Mouse (Mus musculus) kidney, postnatal 0 days (tissue): ENCODE data around the gene Podxl. TPM values are rescaled to one million over a fixed set of nuclear protein-coding genes. Genes with fewer than 3 reads are reported as not detected.

ENCODE experiments used
- ATAC-seq: fragments of 200-750 bp; cut with Nextera tagmentation; replicated peaks from 2 replicates; pipeline ENCODE4 v1.8.0; 2017; ENCODE audit warnings: low read depth, moderate number of reproducible peaks, moderate TSS enrichment, moderate library complexity; ENCODE audit not compliant: low FRiP score
- DNase-seq: peaks from one replicate; pipeline ENCODE4 v3.0.0-alpha.2; 2016; ENCODE audit warnings: low spot score
- H3K27ac ChIP-seq: fragments of 300-500 bp; sonication (generic); 2 replicates; pipeline ENCODE4 v1.5.1; 2014; ENCODE audit warnings: mild to moderate bottlenecking
- H3K27me3 ChIP-seq: fragments of 300-500 bp; sonication (generic); 2 replicates; pipeline ENCODE4 v1.6.1; 2014; ENCODE audit warnings: low read length, mixed read lengths; ENCODE audit not compliant: insufficient read depth
- H3K36me3 ChIP-seq: fragments of 300-500 bp; sonication (generic); 2 replicates; pipeline ENCODE4 v1.6.1; 2014; ENCODE audit warnings: low read length, mixed read lengths; ENCODE audit not compliant: insufficient read depth
- H3K4me1 ChIP-seq: fragments of 300-500 bp; sonication (generic); replicated peaks from 2 replicates; pipeline ENCODE4 v1.6.1; 2014; ENCODE audit warnings: antibody characterized with exemption, low read length, mixed read lengths; ENCODE audit not compliant: insufficient read depth
- H3K4me2 ChIP-seq: fragments of 300-500 bp; sonication (generic); 2 replicates; pipeline ENCODE4 v1.6.1; 2014; ENCODE audit warnings: mild to moderate bottlenecking, low read length, moderate library complexity, mixed read lengths
- H3K4me3 ChIP-seq: fragments of 300-500 bp; sonication (generic); replicated peaks from 2 replicates; pipeline ENCODE4 v1.5.1; 2014; ENCODE audit warnings: low read depth, low read length
- H3K9ac ChIP-seq: fragments of 300-500 bp; sonication (generic); 2 replicates; pipeline ENCODE4 v1.6.1; 2014; ENCODE audit warnings: low read depth, low read length
- H3K9me3 ChIP-seq: fragments of 300-500 bp; sonication (generic); replicated peaks from 2 replicates; pipeline ENCODE4 v1.6.1; 2016; ENCODE audit warnings: low read length, inconsistent platforms, mixed read lengths
- CTCF ChIP-seq: IDR thresholded peaks from 2 replicates; pipeline ENCODE4 v1.5.1; 2016; ENCODE audit warnings: antibody characterized with exemption, low read depth, mild to moderate bottlenecking, moderate library complexity
- WGBS: fragments of 180-500 bp; shearing (Covaris S2); extraction: QIAGEN DNeasy Blood & Tissue Kit; methylation state at CpG from one replicate; pipeline ENCODE4 v1.1.7; 2014; 5-methylcytosine and 5-hydroxymethylcytosine counted together
- polyA plus RNA-seq: library from polyadenylated mRNA; unstranded; fragments of >200 nt; fragmentation: Nextera tagmentation; extraction: Ambion mirVana; gene quantifications from 2 replicates; pipeline ENCODE4 v1.2.1, GENCODE M21; 2015

Gene Podxl
- polyA plus RNA-seq, 1 experiment from 2014 or later: 85.5 TPM

- WGBS: 95% methylated on average over 7 of the region's 7 CpGs
- Histone ChIP-seq H3K9ac (no peak overlapping the region), H3K36me3 (peaks cover 19% of the 10 kb centered on the region; the same call in 1 of the 2 replicates), H3K4me1 (no peaks in the 10 kb centered on the region), H3K27ac (no peak overlapping the region), H3K4me3 (no peak overlapping the region), H3K9me3 (no peaks in the 10 kb centered on the region), H3K27me3 (no peaks in the 10 kb centered on the region), H3K4me2 (no peak overlapping the region)
- no peak for TF ChIP-seq CTCF
- ATAC-seq (no peak), DNase-seq (no peak)
Measured at GRCm38 (mm10) chr6:31489950-31490349, 73.8 kb downstream of the Podxl start.

- Histone ChIP-seq H3K36me3 (peaks cover 19% of the 10 kb centered on the region; the same call in 1 of the 2 replicates), H3K4me3 (no peak overlapping the region), H3K4me1 (no peaks in the 10 kb centered on the region), H3K9ac (no peak overlapping the region), H3K4me2 (no peak overlapping the region), H3K27ac (no peak overlapping the region), H3K27me3 (no peaks in the 10 kb centered on the region), H3K9me3 (no peaks in the 10 kb centered on the region)
- no peak for DNase-seq
- no peak for TF ChIP-seq CTCF
- 89% methylated on average over 2 of the region's 2 CpGs for WGBS
- no peak for ATAC-seq
Measured at GRCm38 (mm10) chr6:31486601-31487000, 77.2 kb downstream of the Podxl start.

- peaks cover 16% of the 10 kb centered on the region; the same call in 1 of the 2 replicates for H3K36me3 ChIP-seq
- TF ChIP-seq CTCF: no peak
- ATAC-seq (no peak), DNase-seq (no peak)
- H3K27me3 ChIP-seq: no peaks in the 10 kb centered on the region
- no peak overlapping the region for H3K4me3 ChIP-seq
- WGBS: 85% methylated on average over 4 of the region's 4 CpGs
- no peaks in the 10 kb centered on the region for H3K9me3 ChIP-seq
- H3K9ac ChIP-seq: no peak overlapping the region
- H3K4me1 ChIP-seq: no peaks in the 10 kb centered on the region
- H3K4me2 ChIP-seq: no peak overlapping the region
- H3K27ac ChIP-seq: no peak overlapping the region
Measured at GRCm38 (mm10) chr6:31480008-31480407, 83.8 kb downstream of the Podxl start.

- WGBS: 69% methylated on average over 4 of the region's 4 CpGs
- Histone ChIP-seq H3K9me3 (no peaks in the 10 kb centered on the region), H3K9ac (no peak overlapping the region), H3K27me3 (no peaks in the 10 kb centered on the region), H3K4me3 (no peak overlapping the region), H3K4me1 (no peaks in the 10 kb centered on the region), H3K36me3 (peaks cover 24% of the 10 kb centered on the region; the same call in 1 of the 2 replicates), H3K27ac (no peak overlapping the region), H3K4me2 (no peak overlapping the region)
- ATAC-seq (no peak), DNase-seq (peak; percentile 8)
- peak; percentile 37; the same call in 1 of the 2 replicates for TF ChIP-seq CTCF
Measured at GRCm38 (mm10) chr6:31478221-31478620, 85.6 kb downstream of the Podxl start.

Other genes starting within 250 kb of the Podxl start
- 159 and 174 TPM in 2 replicates for gene Mkln1, start 165.2 kb downstream of the Podxl start, polyA plus RNA-seq